Mouse (Mus musculus) inflammation-experienced regulatory T-cells, adult 6 months (primary cell): ENCODE data around the gene Jak2. TPM values are rescaled to one million over a fixed set of nuclear protein-coding genes. Genes with fewer than 3 reads are reported as not detected.
A peak's percentile ranks its signal among the peaks of the same experiment; 100 is the strongest.

ENCODE experiments used
- ATAC-seq: one replicate; pipeline ENCODE4 v1.8.0; 2017
- polyA plus RNA-seq, 3 experiments: library from polyadenylated mRNA; unstranded; fragments of 100-300 nt; shearing (Covaris generic); gene quantifications; one replicate each; pipeline ENCODE4 v1.2.1; 2017

Gene Jak2
- polyA plus RNA-seq, 3 experiments from 2014 or later, result 21.2 to 26.9 (median 23.4) TPM

- no peak for ATAC-seq
Observed at GRCm38 (mm10) chr19:29311791-29312190, 60.2 kb downstream of the Jak2 start.

- no peak for ATAC-seq
Observed at GRCm38 (mm10) chr19:29312661-29313060, 61.0 kb downstream of the Jak2 start.

- peak; percentile 81 for ATAC-seq
Observed at GRCm38 (mm10) chr19:29323416-29324049, 71.9 kb downstream of the Jak2 start.

- peak; percentile 56 for ATAC-seq
Observed at GRCm38 (mm10) chr19:29325053-29325851, 73.6 kb downstream of the Jak2 start, which contains the start of gene Insl6. TSS of gene Insl6 (minus strand) at chr19:29325356.

GRCm38 (mm10) chr19:29325852-29326180 is 74.2 kb downstream of the Jak2 start:
- no peak for ATAC-seq

GRCm38 (mm10) chr19:29326396-29326795 is 74.8 kb downstream of the Jak2 start:
- ATAC-seq, result no peak

- ATAC-seq, result no peak
Observed at GRCm38 (mm10) chr19:29326822-29327552, 75.4 kb downstream of the Jak2 start.

- no peak for ATAC-seq
Observed at GRCm38 (mm10) chr19:29334068-29334745, 82.6 kb downstream of the Jak2 start, which contains the start of gene Rln1. TSS of gene Rln1 (minus strand) at chr19:29334670.

- no peak for ATAC-seq
Observed at GRCm38 (mm10) chr19:29336624-29337023, 85.0 kb downstream of the Jak2 start.

GRCm38 (mm10) chr19:29341029-29341428 is 89.4 kb downstream of the Jak2 start:
- ATAC-seq, result no peak

- ATAC-seq, result no peak
Observed at GRCm38 (mm10) chr19:29342281-29342680, 90.7 kb downstream of the Jak2 start.

- no peak for ATAC-seq
Observed at GRCm38 (mm10) chr19:29344868-29345267, 93.2 kb downstream of the Jak2 start.

GRCm38 (mm10) chr19:29345636-29346035 is 94.0 kb downstream of the Jak2 start:
- no peak for ATAC-seq

GRCm38 (mm10) chr19:29350991-29351390 is 99.4 kb downstream of the Jak2 start:
- no peak for ATAC-seq

- peak; percentile 89 for ATAC-seq
Observed at GRCm38 (mm10) chr19:29354895-29355877, 103.6 kb downstream of the Jak2 start.

GRCm38 (mm10) chr19:29356281-29356680 is 104.7 kb downstream of the Jak2 start:
- no peak for ATAC-seq

GRCm38 (mm10) chr19:29360251-29360650 is 108.6 kb downstream of the Jak2 start:
- ATAC-seq, result no peak

GRCm38 (mm10) chr19:29361468-29362130 is 110.0 kb downstream of the Jak2 start:
- peak; percentile 98 for ATAC-seq

- no peak for ATAC-seq
Observed at GRCm38 (mm10) chr19:29362173-29362930, 110.7 kb downstream of the Jak2 start.
